Mouse (Mus musculus) neural tube, embryonic 14.5 days (tissue): ENCODE data around the gene Imp4. TPM values are rescaled to one million over a fixed set of nuclear protein-coding genes. Genes with fewer than 3 reads are reported as not detected.

ENCODE experiments used
- ATAC-seq: fragments of 200-750 bp; cut with Nextera tagmentation; 2 replicates; pipeline ENCODE4 v1.8.0; 2017; ENCODE audit warnings: low read depth, mild to moderate bottlenecking, moderate TSS enrichment, moderate library complexity
- H3K27ac ChIP-seq: fragments of 300-500 bp; sonication (generic); 2 replicates; pipeline ENCODE4 v1.5.1; 2014; ENCODE audit warnings: low read depth, mild to moderate bottlenecking, control low read depth, low read length, moderate library complexity, mixed read lengths
- H3K27me3 ChIP-seq: fragments of 300-500 bp; sonication (generic); 2 replicates; pipeline ENCODE4 v1.6.1; 2014; ENCODE audit warnings: low read length; ENCODE audit not compliant: control insufficient read depth, insufficient read depth
- H3K36me3 ChIP-seq: fragments of 300-500 bp; sonication (generic); 2 replicates; pipeline ENCODE4 v1.6.1; 2014; ENCODE audit warnings: low read length, mixed read lengths; ENCODE audit not compliant: control insufficient read depth, insufficient read depth
- H3K4me1 ChIP-seq: fragments of 300-500 bp; sonication (generic); 2 replicates; pipeline ENCODE4 v1.6.1; 2014; ENCODE audit warnings: low read length; ENCODE audit not compliant: control insufficient read depth, insufficient read depth
- H3K4me2 ChIP-seq: fragments of 300-500 bp; sonication (generic); 2 replicates; pipeline ENCODE4 v1.6.1; 2014; ENCODE audit warnings: mild to moderate bottlenecking, low read depth, low read length, control low read depth
- H3K4me3 ChIP-seq: fragments of 300-500 bp; sonication (generic); 2 replicates; pipeline ENCODE4 v1.5.1; 2014; ENCODE audit warnings: low read depth, low read length, control low read depth, mixed read lengths
- H3K9ac ChIP-seq: fragments of 300-500 bp; sonication (generic); replicated peaks from 2 replicates; pipeline ENCODE4 v1.6.1; 2014; ENCODE audit warnings: low read depth, mild to moderate bottlenecking, control low read depth, low read length, mixed read lengths
- H3K9me3 ChIP-seq: fragments of 300-500 bp; sonication (generic); 2 replicates; pipeline ENCODE4 v1.6.1; 2016; ENCODE audit warnings: low read length; ENCODE audit not compliant: control insufficient read depth
- WGBS: fragments of 180-500 bp; shearing (Covaris S2); extraction: QIAGEN DNeasy Blood & Tissue Kit; methylation state at CpG from one replicate; pipeline ENCODE4 v1.1.7; 2014; 5-methylcytosine and 5-hydroxymethylcytosine counted together
- polyA plus RNA-seq: library from polyadenylated mRNA; unstranded; fragments of >200 nt; fragmentation: Nextera tagmentation; extraction: Ambion mirVana; gene quantifications from 2 replicates; pipeline ENCODE4 v1.2.1, GENCODE M21; 2014

Imp4 gene
- 50.9 and 60.2 TPM in 2 replicates for polyA plus RNA-seq

DNA sequence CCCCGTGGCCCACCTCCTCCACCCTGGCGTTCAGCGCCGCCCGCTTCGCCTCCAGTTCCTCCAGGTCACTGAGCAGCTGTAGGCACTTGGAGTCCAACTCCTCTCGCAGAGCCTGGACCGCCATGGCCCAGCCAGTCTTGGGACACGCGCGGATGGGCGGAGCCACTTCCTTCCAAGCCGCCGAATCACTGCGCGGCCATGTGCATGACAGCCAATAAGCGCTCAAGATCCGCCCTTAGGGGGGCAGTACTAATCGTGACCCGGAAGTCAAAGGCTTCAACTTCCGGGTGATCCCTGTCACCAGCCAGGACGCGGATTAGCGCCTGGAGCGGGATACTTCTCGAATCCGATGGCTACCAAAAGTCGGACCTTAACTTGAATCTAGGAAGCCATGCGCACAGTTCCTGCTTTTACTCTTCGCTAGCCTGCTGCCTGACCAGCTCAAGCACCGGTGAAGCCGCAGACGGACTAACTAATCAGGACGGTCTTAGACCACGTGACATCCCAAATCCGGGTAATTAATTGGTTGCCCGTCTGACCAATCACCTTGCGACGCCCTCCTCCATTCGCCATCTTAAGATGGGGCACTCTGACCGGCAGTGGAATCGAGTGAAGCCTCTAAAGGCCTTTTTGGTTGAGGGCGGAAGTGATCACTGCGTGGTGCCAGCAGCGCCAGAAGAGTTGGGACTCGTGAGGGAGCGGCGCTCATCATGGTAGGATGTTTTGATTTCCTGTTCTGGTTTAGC lies at the start of gene Imp4, which contains the start of gene Ccdc115:
Gene Imp4, plus strand, starts transcription at position 637 of the 746 bp plus-strand sequence.
Gene Ccdc115, minus strand, starts transcription at position 458 of the 746 bp plus-strand sequence.
- peak; percentile 96 for ATAC-seq
- Histone ChIP-seq H3K36me3 (peaks cover 17% of the 10 kb centered on the region), H3K4me3 (peak within 1 kb of the TSS; percentile 60), H3K4me1 (peaks cover 11% of the 10 kb centered on the region), H3K9ac (peak within 1 kb of the TSS; percentile 43), H3K9me3 (no peaks in the 10 kb centered on the region), H3K4me2 (peak within 1 kb of the TSS; percentile 67), H3K27me3 (no peaks in the 10 kb centered on the region), H3K27ac (peak within 1 kb of the TSS; percentile 55)
- WGBS = under 1% methylated on average over 48 of the region's 48 CpGs

DNA sequence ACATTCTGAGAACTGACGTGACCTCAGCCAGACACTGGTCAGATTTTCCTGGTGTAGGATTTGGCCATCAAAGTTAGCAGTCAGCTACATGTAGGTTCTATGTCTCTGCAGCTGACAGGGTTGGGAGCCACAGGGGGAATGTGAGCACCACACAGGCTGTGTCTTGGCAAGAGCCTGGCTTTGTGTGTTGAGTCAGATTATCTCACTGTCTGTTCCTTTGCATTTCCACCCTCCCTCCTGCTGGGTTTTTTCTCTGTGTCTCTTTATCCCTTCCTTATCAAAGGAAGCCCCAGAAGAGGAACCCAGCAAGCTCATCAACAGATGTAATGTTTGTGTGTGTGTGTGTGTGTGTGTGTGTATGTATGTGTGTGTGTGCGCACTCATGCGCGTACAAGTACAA lies 43.3 kb upstream of the Imp4 start:
- Histone ChIP-seq H3K4me3 (no peak overlapping the region), H3K9ac (no peak overlapping the region), H3K4me2 (no peak overlapping the region), H3K27me3 (no peaks in the 10 kb centered on the region), H3K4me1 (no peaks in the 10 kb centered on the region), H3K27ac (no peak overlapping the region), H3K36me3 (no peaks in the 10 kb centered on the region), H3K9me3 (no peaks in the 10 kb centered on the region)
- no peak for ATAC-seq
- WGBS = 95% methylated on average over 4 of the region's 4 CpGs

DNA sequence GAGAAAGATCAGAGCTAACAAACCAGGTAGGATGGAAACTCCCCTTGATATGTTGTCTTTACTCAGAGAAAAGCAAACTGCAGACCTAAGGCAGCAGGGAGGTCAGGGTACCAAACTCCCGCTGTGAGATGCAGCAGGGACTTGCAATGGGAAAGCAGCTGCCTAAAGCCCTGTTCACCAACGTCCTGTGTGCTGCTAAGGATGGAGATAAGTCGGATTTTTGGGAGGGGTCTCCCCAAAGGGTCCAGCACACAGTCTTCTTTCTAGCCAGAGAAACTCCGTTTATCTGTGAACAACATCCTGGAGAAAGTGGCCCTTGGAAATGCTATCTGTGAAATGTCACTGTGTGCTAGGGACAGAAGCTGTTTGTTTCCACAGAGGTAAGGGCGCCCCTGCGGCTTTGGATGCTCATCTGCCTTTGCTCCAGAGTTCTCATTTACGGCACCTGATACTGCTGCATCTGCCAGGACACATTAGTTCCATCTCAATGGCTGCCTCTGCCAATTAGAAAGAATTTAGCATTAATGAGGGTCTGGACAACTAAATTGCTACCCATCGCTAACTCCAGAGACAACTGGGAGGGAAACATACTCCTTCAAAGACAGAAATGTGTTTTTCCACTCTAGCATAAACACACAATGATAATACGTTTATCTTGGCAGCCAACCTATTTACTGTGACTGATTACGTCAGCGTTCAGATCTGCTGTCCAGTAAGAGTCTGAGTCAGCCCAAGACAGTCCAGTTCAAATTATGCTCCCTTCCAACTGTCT lies 40.3 kb upstream of the Imp4 start:
- 33% methylated on average over 11 of the region's 11 CpGs for WGBS
- Histone ChIP-seq H3K9me3 (no peaks in the 10 kb centered on the region), H3K36me3 (no peaks in the 10 kb centered on the region), H3K4me1 (no peaks in the 10 kb centered on the region), H3K27me3 (no peaks in the 10 kb centered on the region), H3K9ac (no peak overlapping the region), H3K4me2 (peak overlapping the region; percentile 7; the same call in 1 of the 2 replicates), H3K4me3 (no peak overlapping the region), H3K27ac (no peak overlapping the region)
- ATAC-seq = peak; percentile 75; the same call in 1 of the 2 replicates

GRCm38 (mm10) chr1:34428466-34428865 lies 11.2 kb upstream of the Imp4 start:
- H3K9ac ChIP-seq = no peak overlapping the region
- ATAC-seq = no peak
- H3K27ac ChIP-seq = no peak overlapping the region
- H3K27me3 ChIP-seq = no peaks in the 10 kb centered on the region
- WGBS = 98% methylated on average over 2 of the region's 2 CpGs
- H3K4me3 ChIP-seq = no peak overlapping the region
- H3K4me2 ChIP-seq = no peak overlapping the region
- no peaks in the 10 kb centered on the region; the same call in 1 of the 2 replicates for H3K4me1 ChIP-seq
- no peaks in the 10 kb centered on the region; the same call in none of the 2 replicates for H3K9me3 ChIP-seq
- no peaks in the 10 kb centered on the region for H3K36me3 ChIP-seq

- ATAC-seq = no peak
- H3K27me3 ChIP-seq = no peaks in the 10 kb centered on the region
Observed at GRCm38 (mm10) chr1:34429281-34429680, 10.4 kb upstream of the Imp4 start.

GRCm38 (mm10) chr1:34430981-34431380 lies 8.7 kb upstream of the Imp4 start:
- H3K36me3 ChIP-seq = no peaks in the 10 kb centered on the region
- no peaks in the 10 kb centered on the region for H3K27me3 ChIP-seq
- H3K9me3 ChIP-seq = no peaks in the 10 kb centered on the region; the same call in none of the 2 replicates
- H3K27ac ChIP-seq = no peak overlapping the region
- H3K4me1 ChIP-seq = peaks cover 4% of the 10 kb centered on the region; the same call in 1 of the 2 replicates
- no peak for ATAC-seq
- H3K4me2 ChIP-seq = no peak overlapping the region
- H3K9ac ChIP-seq = no peak overlapping the region
- H3K4me3 ChIP-seq = no peak overlapping the region
- 97% methylated on average over 3 of the region's 3 CpGs for WGBS

More at GRCm38 (mm10) chr1:34429281-34429680, 10.4 kb upstream of the Imp4 start:
- Histone ChIP-seq H3K4me1 (peaks cover 4% of the 10 kb centered on the region; the same call in 1 of the 2 replicates), H3K36me3 (no peaks in the 10 kb centered on the region), H3K4me3 (no peak overlapping the region), H3K4me2 (no peak overlapping the region), H3K9ac (no peak overlapping the region), H3K9me3 (no peaks in the 10 kb centered on the region; the same call in none of the 2 replicates), H3K27ac (no peak overlapping the region)
- WGBS = 97% methylated on average over 4 of the region's 4 CpGs

DNA sequence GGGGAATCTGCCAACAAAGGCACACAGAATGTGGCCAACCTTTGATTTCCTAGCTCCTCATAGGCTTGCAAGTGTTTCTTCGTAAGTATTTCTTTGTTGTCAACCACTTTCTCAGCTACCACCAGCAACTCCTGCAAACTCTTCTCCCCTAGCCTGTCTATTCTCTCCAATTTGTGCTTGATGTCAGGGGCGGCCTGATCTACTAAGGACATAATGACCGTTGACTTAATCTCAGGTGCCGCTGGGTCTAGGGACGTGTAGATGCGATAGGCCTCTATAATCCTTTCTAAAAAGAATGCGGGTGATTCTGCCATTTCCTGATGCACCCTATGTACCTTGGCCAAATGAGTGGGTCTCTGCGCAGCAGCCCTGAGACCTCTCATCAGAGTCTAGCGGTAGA lies 8.2 kb upstream of the Imp4 start:
- no peaks in the 10 kb centered on the region for H3K36me3 ChIP-seq
- H3K4me3 ChIP-seq = no peak overlapping the region
- no peak for ATAC-seq
- H3K4me2 ChIP-seq = no peak overlapping the region
- H3K9ac ChIP-seq = no peak overlapping the region
- 97% methylated on average over 9 of the region's 9 CpGs for WGBS
- H3K27me3 ChIP-seq = no peaks in the 10 kb centered on the region
- H3K9me3 ChIP-seq = no peaks in the 10 kb centered on the region; the same call in none of the 2 replicates
- H3K27ac ChIP-seq = no peak overlapping the region
- peaks cover 4% of the 10 kb centered on the region; the same call in 1 of the 2 replicates for H3K4me1 ChIP-seq

- no peak for ATAC-seq
- WGBS = 28% methylated on average over 13 of the region's 13 CpGs
Observed at GRCm38 (mm10) chr1:34432411-34432775, 7.3 kb upstream of the Imp4 start.

More at GRCm38 (mm10) chr1:34432411-34432775, 7.3 kb upstream of the Imp4 start:
- Histone ChIP-seq H3K4me2 (peak overlapping the region; percentile 64), H3K4me1 (peaks cover 4% of the 10 kb centered on the region; the same call in 1 of the 2 replicates), H3K9ac (peak overlapping the region; percentile 60; the same call in 1 of the 2 replicates), H3K36me3 (no peaks in the 10 kb centered on the region), H3K27ac (no peak overlapping the region), H3K4me3 (peak overlapping the region; percentile 46), H3K9me3 (no peaks in the 10 kb centered on the region; the same call in none of the 2 replicates), H3K27me3 (no peaks in the 10 kb centered on the region)
